Mouse (Mus musculus) testis, adult 2 months (tissue): ENCODE results near the gene Iqsec1.

Experiments used
- CTCF ChIP-seq: fragments of 200-500 bp; IDR thresholded peaks from 2 replicates; pipeline ENCODE4 v1.5.1; 2012; ENCODE audit warnings: low read depth, mild to moderate bottlenecking, inconsistent platforms, low read length, moderate library complexity; ENCODE audit not compliant: control insufficient read depth, insufficient read depth, insufficient replicate concordance
- POLR2A ChIP-seq: fragments of 200-500 bp; IDR thresholded peaks from 2 replicates; pipeline ENCODE4 v1.6.1; 2012; ENCODE audit warnings: low read depth, mild to moderate bottlenecking, inconsistent platforms, low read length, moderate library complexity; ENCODE audit not compliant: control insufficient read depth

DNA sequence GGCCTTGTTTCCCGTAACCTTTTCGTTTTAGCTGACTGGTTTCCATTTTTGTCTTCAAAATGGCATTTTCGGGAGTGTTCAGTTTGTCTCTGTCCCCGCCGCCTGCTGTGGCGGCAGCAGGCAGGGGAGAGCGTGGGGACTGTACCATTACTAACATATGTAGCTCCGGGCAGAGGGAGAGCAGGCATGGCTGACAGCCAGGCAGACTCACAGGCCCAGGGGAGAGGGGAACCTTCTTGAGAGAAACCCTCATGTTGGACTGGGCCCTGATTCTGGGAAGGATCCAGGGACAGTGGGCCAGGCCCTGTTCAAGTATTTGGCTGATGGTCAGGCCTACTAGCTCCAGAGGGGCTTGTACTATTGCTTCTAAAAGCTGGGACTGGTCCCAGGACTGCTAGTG is 185.9 kb downstream of the Iqsec1 start:
- no peak for TF ChIP-seq POLR2A
- no peak for TF ChIP-seq CTCF
